Mouse (Mus musculus) intestine, embryonic 14.5 days (tissue): ENCODE data around the gene Cacnb3. TPM values are rescaled to one million over a fixed set of nuclear protein-coding genes. Genes with fewer than 3 reads are reported as not detected.

ENCODE experiments used
- ATAC-seq: fragments of 200-750 bp; cut with Nextera tagmentation; replicated peaks from 2 replicates; pipeline ENCODE4 v1.8.0; 2017; ENCODE audit warnings: low read depth, moderate number of reproducible peaks, moderate TSS enrichment, moderate library complexity; ENCODE audit not compliant: low FRiP score, low TSS enrichment
- DNase-seq: peaks from one replicate; pipeline ENCODE4 v3.0.0-alpha.2; 2018; ENCODE audit warnings: low spot score
- H3K27ac ChIP-seq: fragments of 300-500 bp; sonication (generic); 2 replicates; pipeline ENCODE4 v1.5.1; 2014; ENCODE audit warnings: low read depth, mild to moderate bottlenecking, control low read depth
- H3K27me3 ChIP-seq: fragments of 300-500 bp; sonication (generic); replicated peaks from 2 replicates; pipeline ENCODE4 v1.6.1; 2014; ENCODE audit warnings: low read length, control low read depth; ENCODE audit not compliant: control insufficient read depth, insufficient read depth
- H3K36me3 ChIP-seq: fragments of 300-500 bp; sonication (generic); 2 replicates; pipeline ENCODE4 v1.6.1; 2014; ENCODE audit warnings: low read length, control low read depth; ENCODE audit not compliant: control insufficient read depth, insufficient read depth
- H3K4me1 ChIP-seq: fragments of 300-500 bp; sonication (generic); replicated peaks from 2 replicates; pipeline ENCODE4 v1.6.1; 2014; ENCODE audit warnings: low read length, control low read depth, mixed read lengths; ENCODE audit not compliant: control insufficient read depth, insufficient read depth
- H3K4me2 ChIP-seq: fragments of 300-500 bp; sonication (generic); 2 replicates; pipeline ENCODE4 v1.6.1; 2014; ENCODE audit warnings: low read length
- H3K4me3 ChIP-seq: fragments of 300-500 bp; sonication (generic); 2 replicates; pipeline ENCODE4 v1.5.1; 2014; ENCODE audit warnings: low read depth, low read length, control low read depth, mixed read lengths
- H3K9ac ChIP-seq: fragments of 300-500 bp; sonication (generic); 2 replicates; pipeline ENCODE4 v1.6.1; 2014; ENCODE audit warnings: mild to moderate bottlenecking, low read length
- H3K9me3 ChIP-seq: fragments of 300-500 bp; sonication (generic); 2 replicates; pipeline ENCODE4 v1.6.1; 2016; ENCODE audit warnings: low read length, control low read depth; ENCODE audit not compliant: control insufficient read depth
- WGBS: fragments of 180-500 bp; shearing (Covaris S2); extraction: QIAGEN DNeasy Blood & Tissue Kit; methylation state at CpG from one replicate; pipeline ENCODE4 v1.1.7; 2014; 5-methylcytosine and 5-hydroxymethylcytosine counted together
- polyA plus RNA-seq: library from polyadenylated mRNA; unstranded; fragments of >200 nt; fragmentation: Nextera tagmentation; extraction: Ambion mirVana; gene quantifications from 2 replicates; pipeline ENCODE4 v1.2.1, GENCODE M21; 2014

Gene Cacnb3
- polyA plus RNA-seq, 1 experiment from 2014 or later: 31.5 TPM

- H3K4me3 ChIP-seq: no peak overlapping the region
- no peak overlapping the region for H3K9ac ChIP-seq
- 77% methylated on average over 7 of the region's 7 CpGs for WGBS
- no peak for DNase-seq
- H3K9me3 ChIP-seq: no peaks in the 10 kb centered on the region
- ATAC-seq: no peak
- H3K27me3 ChIP-seq: peaks cover 6% of the 10 kb centered on the region
- H3K27ac ChIP-seq: no peak overlapping the region
- 0 out of 2 replicates have a peak, but pooled peaks cover 2% of the 10 kb centered on the region for H3K4me1 ChIP-seq
- no peaks in the 10 kb centered on the region for H3K36me3 ChIP-seq
- H3K4me2 ChIP-seq: no peak overlapping the region
Measured at GRCm38 (mm10) chr15:98681633-98682032, 51.0 kb downstream of the Cacnb3 start.

- no peak for ATAC-seq
- Histone ChIP-seq H3K9me3 (no peaks in the 10 kb centered on the region), H3K4me1 (no peaks in the 10 kb centered on the region), H3K27ac (no peak overlapping the region), H3K36me3 (no peaks in the 10 kb centered on the region), H3K4me2 (no peak overlapping the region), H3K4me3 (no peak overlapping the region), H3K27me3 (no peaks in the 10 kb centered on the region), H3K9ac (no peak overlapping the region)
- WGBS: 55% methylated on average over 10 of the region's 10 CpGs
- no peak for DNase-seq
Measured at GRCm38 (mm10) chr15:98683177-98683576, 52.5 kb downstream of the Cacnb3 start.

GRCm38 (mm10) chr15:98683746-98684145 is 53.1 kb downstream of the Cacnb3 start:
- WGBS: 80% methylated on average over 1 of the region's 1 CpGs
- Histone ChIP-seq H3K27ac (no peak overlapping the region), H3K4me2 (no peak overlapping the region), H3K4me1 (no peaks in the 10 kb centered on the region), H3K9ac (no peak overlapping the region), H3K36me3 (no peaks in the 10 kb centered on the region), H3K27me3 (no peaks in the 10 kb centered on the region), H3K4me3 (no peak overlapping the region), H3K9me3 (no peaks in the 10 kb centered on the region)
- no peak for ATAC-seq
- no peak for DNase-seq

- Histone ChIP-seq H3K4me2 (no peak overlapping the region), H3K27ac (no peak overlapping the region), H3K4me1 (no peaks in the 10 kb centered on the region), H3K9ac (no peak overlapping the region), H3K27me3 (no peaks in the 10 kb centered on the region), H3K36me3 (no peaks in the 10 kb centered on the region), H3K4me3 (no peak overlapping the region), H3K9me3 (no peaks in the 10 kb centered on the region)
- ATAC-seq (no peak), DNase-seq (no peak)
- WGBS: 72% methylated on average over 3 of the region's 3 CpGs
Measured at GRCm38 (mm10) chr15:98685926-98686325, 55.3 kb downstream of the Cacnb3 start.

GRCm38 (mm10) chr15:98689682-98690081 is 59.0 kb downstream of the Cacnb3 start:
- Histone ChIP-seq H3K4me1 (peaks cover 2% of the 10 kb centered on the region; the same call in 1 of the 2 replicates), H3K27me3 (no peaks in the 10 kb centered on the region), H3K9ac (no peak overlapping the region)

GRCm38 (mm10) chr15:98691486-98692147 is 61.0 kb downstream of the Cacnb3 start:
- WGBS: 46% methylated on average over 7 of the region's 7 CpGs
- H3K9me3 ChIP-seq: no peaks in the 10 kb centered on the region
- no peaks in the 10 kb centered on the region for H3K36me3 ChIP-seq
- H3K4me1 ChIP-seq: peaks cover 2% of the 10 kb centered on the region; the same call in 1 of the 2 replicates
- no peak overlapping the region for H3K9ac ChIP-seq
- H3K27me3 ChIP-seq: no peaks in the 10 kb centered on the region
- ATAC-seq (no peak), DNase-seq (no peak)
- no peak overlapping the region for H3K27ac ChIP-seq
- no peak overlapping the region for H3K4me3 ChIP-seq
- H3K4me2 ChIP-seq: no peak overlapping the region

More at GRCm38 (mm10) chr15:98689682-98690081, 59.0 kb downstream of the Cacnb3 start:
- Histone ChIP-seq H3K4me3 (no peak overlapping the region), H3K36me3 (no peaks in the 10 kb centered on the region), H3K27ac (no peak overlapping the region), H3K9me3 (no peaks in the 10 kb centered on the region), H3K4me2 (no peak overlapping the region)
- ATAC-seq (no peak), DNase-seq (no peak)
- WGBS: 89% methylated on average over 2 of the region's 2 CpGs

- H3K9ac ChIP-seq: no peak overlapping the region
- H3K4me3 ChIP-seq: no peak overlapping the region
- ATAC-seq (no peak), DNase-seq (no peak)
- H3K36me3 ChIP-seq: no peaks in the 10 kb centered on the region
- 29% methylated on average over 11 of the region's 11 CpGs for WGBS
- 0 out of 2 replicates have a peak overlapping the region, but pooled peaks have one; percentile 18 for H3K27ac ChIP-seq
- peaks cover 2% of the 10 kb centered on the region; the same call in 1 of the 2 replicates for H3K4me1 ChIP-seq
- H3K9me3 ChIP-seq: no peaks in the 10 kb centered on the region
- no peaks in the 10 kb centered on the region for H3K27me3 ChIP-seq
- no peak overlapping the region for H3K4me2 ChIP-seq
Measured at GRCm38 (mm10) chr15:98692171-98692715, 61.6 kb downstream of the Cacnb3 start.
